Mouse (Mus musculus): ENCODE results near the gene Hivep1.

Hivep1 gene

GRCm38 (mm10) chr13:42233741-42234419, 182.1 kb downstream of the Hivep1 start:
- no peak for DNase-seq

- DNase-seq: no peak
These were observed 186.7 kb downstream of the Hivep1 start for GRCm38 (mm10) chr13:42238520-42238919.

GRCm38 (mm10) chr13:42242131-42242530, 190.3 kb downstream of the Hivep1 start:
- DNase-seq: no peak
